Mouse (Mus musculus) layer of hippocampus, adult 2 months (tissue): ENCODE measurements around the gene Cdc14b. TPM values are rescaled to one million over a fixed set of nuclear protein-coding genes. Genes with fewer than 3 reads are reported as not detected.

ENCODE experiments used
- DNase-seq, 2 experiments: peaks; one replicate each; pipeline ENCODE4 v3.0.0; 2022; ENCODE audit warnings: low spot score in 2 of 2
- H3K27ac ChIP-seq: fragments of 200-600 bp; 2 replicates; pipeline ENCODE4 v1.8.1; 2022
- H3K4me3 ChIP-seq: fragments of 200-600 bp; 2 replicates; pipeline ENCODE4 v1.8.1; 2022; ENCODE audit warnings: mild to moderate bottlenecking
- CTCF ChIP-seq: fragments of 200-600 bp; conservative IDR thresholded peaks from 2 replicates; pipeline ENCODE4 v1.8.1; 2022; ENCODE audit warnings: antibody characterized with exemption, mild to moderate bottlenecking, moderate library complexity
- total RNA-seq, 2 experiments: library from RNA; stranded (reverse); gene quantifications; 2 replicates each; pipeline ENCODE4 v1.2.3; 2021

The Cdc14b gene
- total RNA-seq, 2 experiments from 2014 or later = 9.8 to 14.2 TPM

DNA sequence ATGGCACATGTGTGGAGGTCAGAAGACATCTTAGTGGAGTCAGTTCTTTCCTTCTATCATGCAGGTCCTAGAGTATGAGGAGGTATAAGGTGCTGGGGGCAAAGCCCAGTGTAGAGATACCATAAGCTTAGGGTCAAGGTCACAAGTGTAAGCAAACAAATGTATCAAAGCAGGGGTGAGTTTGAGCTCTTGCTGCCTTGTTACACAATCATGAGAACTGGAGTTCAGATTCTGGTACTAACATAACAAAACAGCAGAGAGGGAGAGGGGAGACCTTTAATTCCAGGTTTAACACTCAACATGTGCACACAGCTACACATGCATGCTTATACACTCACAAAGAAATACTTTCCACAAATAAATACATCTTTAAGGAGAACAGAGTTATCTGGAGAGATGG, 32.4 kb downstream of the Cdc14b start:
- Histone ChIP-seq H3K27ac (no peak overlapping the region), H3K4me3 (no peak overlapping the region)
- DNase-seq = no peak
- TF ChIP-seq CTCF = no peak

GRCm38 (mm10) chr13:64240626-64241025, 34.5 kb downstream of the Cdc14b start:
- no peak overlapping the region for H3K4me3 ChIP-seq
- no peak for DNase-seq
- TF ChIP-seq CTCF = no peak
- H3K27ac ChIP-seq = no peak overlapping the region

DNA sequence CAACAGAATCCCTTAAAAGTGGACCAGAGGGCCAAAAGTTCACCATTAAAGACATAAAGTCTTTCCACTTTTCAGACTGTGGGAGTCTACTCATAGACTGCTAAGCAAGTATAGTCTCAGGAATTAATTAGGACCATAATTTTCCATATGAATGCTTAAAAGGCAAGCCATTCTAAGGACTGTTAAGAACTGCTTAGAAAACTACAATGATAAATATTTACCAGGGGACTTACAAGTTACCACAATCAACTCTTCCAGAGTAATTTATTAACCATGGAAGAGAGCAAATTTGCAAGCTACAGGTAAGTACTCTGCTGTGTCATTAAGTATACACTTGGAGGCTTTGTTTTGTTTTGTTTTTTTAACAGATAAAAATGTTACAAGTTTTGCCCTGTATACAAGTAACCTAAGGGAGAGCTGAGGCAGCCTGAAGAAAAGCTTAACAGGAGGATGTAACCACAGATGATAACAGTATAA, 37.4 kb downstream of the Cdc14b start:
- no peak for DNase-seq
- H3K4me3 ChIP-seq = no peak overlapping the region
- no peak for TF ChIP-seq CTCF
- H3K27ac ChIP-seq = no peak overlapping the region

DNA sequence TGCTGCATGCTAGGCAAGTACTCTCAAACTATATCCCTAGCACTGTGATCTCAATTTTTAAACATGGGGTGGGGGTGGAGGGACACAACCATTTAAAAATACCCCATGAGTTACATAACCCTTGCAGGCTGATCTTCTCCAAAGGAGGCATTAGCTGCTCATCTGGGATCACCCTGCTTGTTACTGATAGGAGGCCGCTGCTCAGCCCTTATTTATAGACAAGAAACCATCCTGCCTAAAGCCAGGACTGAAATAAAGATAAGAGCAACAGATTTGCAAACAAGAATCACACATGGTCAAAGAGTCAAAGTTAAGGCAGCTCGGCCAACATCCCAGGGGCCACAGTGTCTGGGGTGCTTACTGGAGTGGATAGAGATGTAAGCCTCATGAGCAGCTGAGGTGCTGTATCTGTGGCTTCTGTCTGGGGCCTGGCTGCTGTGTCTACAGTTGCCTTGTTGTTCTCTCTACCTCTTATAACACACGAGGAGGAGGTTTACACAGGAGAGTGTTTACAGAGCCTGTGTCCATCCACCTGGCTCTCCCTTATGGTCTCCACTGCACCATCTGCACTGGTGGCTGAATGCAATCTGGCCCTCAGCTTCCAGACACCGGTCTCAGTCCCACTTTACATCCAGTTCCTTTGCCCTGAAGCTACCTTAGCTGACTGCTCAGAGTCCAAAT, 38.0 kb downstream of the Cdc14b start:
- no peak for DNase-seq
- no peak overlapping the region for H3K27ac ChIP-seq
- TF ChIP-seq CTCF = no peak
- no peak overlapping the region for H3K4me3 ChIP-seq

GRCm38 (mm10) chr13:64235777-64236176, 39.3 kb downstream of the Cdc14b start:
- Histone ChIP-seq H3K27ac (no peak overlapping the region), H3K4me3 (no peak overlapping the region)
- TF ChIP-seq CTCF = no peak
- DNase-seq = no peak

- peak in 1 of 2 experiments; percentile 28 for DNase-seq
- TF ChIP-seq CTCF = no peak
- Histone ChIP-seq H3K27ac (no peak overlapping the region), H3K4me3 (no peak overlapping the region)
Measured at GRCm38 (mm10) chr13:64235062-64235715, 39.9 kb downstream of the Cdc14b start.

GRCm38 (mm10) chr13:64233139-64233538, 42.0 kb downstream of the Cdc14b start:
- Histone ChIP-seq H3K27ac (no peak overlapping the region), H3K4me3 (no peak overlapping the region)
- no peak for TF ChIP-seq CTCF
- DNase-seq = no peak

- TF ChIP-seq CTCF = no peak
- H3K27ac ChIP-seq = no peak overlapping the region
- no peak for DNase-seq
- H3K4me3 ChIP-seq = no peak overlapping the region
Measured at GRCm38 (mm10) chr13:64226725-64227124, 48.4 kb downstream of the Cdc14b start.

- no peak overlapping the region for H3K4me3 ChIP-seq
- H3K27ac ChIP-seq = no peak overlapping the region
- no peak for DNase-seq
- no peak for TF ChIP-seq CTCF
Measured at GRCm38 (mm10) chr13:64225738-64226137, 49.4 kb downstream of the Cdc14b start.

DNA sequence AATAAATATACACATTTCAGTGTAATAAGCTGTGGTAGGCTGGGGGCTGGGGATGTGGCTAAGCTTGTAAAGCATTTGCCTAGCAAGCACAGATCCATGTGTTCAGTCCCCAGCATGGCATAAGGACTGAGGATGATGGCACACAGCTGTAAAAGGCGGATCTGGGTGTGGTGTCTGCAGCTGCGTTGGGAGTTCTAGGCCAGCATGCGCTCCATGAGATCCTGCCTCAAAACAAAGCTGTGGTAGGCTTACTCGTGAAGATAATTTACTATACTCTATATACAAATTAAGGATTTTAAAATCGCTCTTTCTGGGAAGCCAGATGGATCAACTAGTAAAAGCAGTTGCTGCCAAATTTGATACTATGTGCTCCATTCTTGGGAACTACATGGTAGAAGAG, 60.2 kb downstream of the Cdc14b start:
- no peak for TF ChIP-seq CTCF
- DNase-seq = peak in 1 of 2 experiments; percentile 3
- no peak overlapping the region for H3K27ac ChIP-seq
- no peak overlapping the region for H3K4me3 ChIP-seq

DNA sequence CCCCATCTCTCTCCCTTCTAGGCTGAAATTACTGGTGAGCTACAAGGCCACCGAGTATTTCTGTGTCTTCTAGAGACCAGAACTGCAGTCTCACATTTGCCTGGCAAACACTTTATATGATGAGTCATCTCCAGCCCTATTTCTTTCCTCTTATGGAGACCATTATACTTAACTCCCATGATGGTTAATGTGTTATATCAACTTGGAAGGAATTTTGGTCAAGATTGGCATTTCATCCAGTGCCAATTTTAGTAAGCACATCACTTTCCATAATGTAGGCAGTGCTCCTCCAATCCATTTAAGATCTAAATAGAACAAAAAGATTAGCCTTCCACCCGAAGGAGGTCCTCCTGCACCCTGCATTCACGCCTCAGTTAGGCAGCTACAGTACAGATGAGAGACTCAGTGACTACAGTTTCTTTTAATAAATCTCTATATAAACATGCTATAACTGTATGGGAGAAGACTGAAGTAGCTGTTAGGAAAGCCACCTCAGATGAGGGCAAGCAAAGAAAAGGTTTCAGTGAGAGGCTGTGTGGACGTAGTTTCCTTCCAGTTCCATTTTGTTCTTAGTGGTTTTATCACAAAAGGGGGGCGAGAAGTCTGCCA, 63.0 kb downstream of the Cdc14b start:
- Histone ChIP-seq H3K27ac (no peak overlapping the region), H3K4me3 (no peak overlapping the region)
- no peak for DNase-seq
- TF ChIP-seq CTCF = no peak

GRCm38 (mm10) chr13:64208146-64208545, 66.9 kb downstream of the Cdc14b start:
- no peak overlapping the region for H3K4me3 ChIP-seq
- H3K27ac ChIP-seq = no peak overlapping the region
- TF ChIP-seq CTCF = no peak
- DNase-seq = no peak

- DNase-seq = no peak
- Histone ChIP-seq H3K4me3 (no peak overlapping the region), H3K27ac (no peak overlapping the region)
- TF ChIP-seq CTCF = no peak
Measured at GRCm38 (mm10) chr13:64205186-64205585, 69.9 kb downstream of the Cdc14b start.
